Mouse (Mus musculus): ENCODE data around the gene Naa35. TPM values are rescaled to one million over a fixed set of nuclear protein-coding genes. Genes with fewer than 3 reads are reported as not detected.

The Naa35 gene
- 100 to 1,000 TPM in 3 of 4 experiments, 10 to 100 TPM in 1; 99.8 to 121 (median 105) TPM for total RNA-seq (2022)

DNA sequence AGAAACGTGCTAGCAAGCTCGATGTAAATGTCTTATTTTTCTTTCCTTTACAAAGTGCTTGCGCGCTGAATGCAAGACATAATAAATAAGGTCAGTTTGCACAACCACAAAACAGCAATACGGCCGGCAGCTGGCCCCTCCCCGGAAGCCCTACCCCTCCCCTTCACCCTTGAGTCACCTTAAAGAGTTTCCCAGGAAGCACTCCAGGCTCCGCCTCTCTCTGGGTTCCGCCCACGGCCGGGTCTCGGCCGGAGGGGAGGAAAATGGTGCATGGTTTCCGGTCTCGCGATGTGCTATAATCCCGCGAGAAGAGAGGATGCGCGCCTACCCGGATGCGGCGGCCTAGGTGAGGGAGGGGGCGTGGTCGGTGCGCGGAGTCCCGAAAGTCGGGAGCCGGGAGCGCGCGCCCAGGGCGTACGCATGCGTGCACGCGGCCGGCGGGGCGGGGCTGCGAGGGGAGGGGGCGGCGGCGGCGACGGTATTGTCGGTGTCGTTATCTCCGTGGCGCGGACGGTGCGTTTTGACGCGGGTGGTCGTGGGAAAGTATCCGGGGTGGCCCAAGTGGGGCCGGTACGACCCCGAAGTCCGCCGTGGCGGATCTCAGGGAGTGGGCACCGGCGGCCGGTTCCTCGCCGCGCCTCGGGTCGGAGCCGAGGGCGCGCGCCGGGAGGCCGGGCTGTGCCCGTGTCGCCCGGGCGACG lies at the start of gene Naa35, which contains the start of gene Agtpbp1:
Naa35 (plus strand) TSS at position 313 of the 701 bp plus-strand sequence.
Agtpbp1 (minus strand) TSS at position 281 of the 701 bp plus-strand sequence.
- DNase-seq (ENCODE audit: low spot score in 2 of 2): peak; percentile 98 to 99

DNA sequence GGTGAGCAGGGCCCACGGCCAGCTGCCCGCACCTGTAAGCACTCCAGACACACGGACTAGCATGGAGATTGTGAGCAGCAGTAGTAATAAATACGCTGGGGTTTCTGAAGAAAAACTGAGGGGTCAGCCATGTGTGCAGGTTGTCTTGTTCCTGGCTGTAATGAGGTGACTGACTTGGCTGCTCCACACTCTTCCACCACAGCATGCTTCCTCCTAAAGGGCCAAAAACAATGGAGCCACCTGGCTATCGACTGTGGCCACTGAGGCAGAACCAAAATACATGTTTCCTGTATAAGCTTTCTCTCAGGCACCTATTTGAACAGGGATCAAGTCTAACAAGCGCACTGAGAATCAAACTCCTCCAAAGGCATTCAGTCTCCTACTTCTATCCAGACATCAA lies 49.3 kb upstream of the Naa35 start:
- DNase-seq (ENCODE audit: low spot score in 2 of 2): no peak

DNA sequence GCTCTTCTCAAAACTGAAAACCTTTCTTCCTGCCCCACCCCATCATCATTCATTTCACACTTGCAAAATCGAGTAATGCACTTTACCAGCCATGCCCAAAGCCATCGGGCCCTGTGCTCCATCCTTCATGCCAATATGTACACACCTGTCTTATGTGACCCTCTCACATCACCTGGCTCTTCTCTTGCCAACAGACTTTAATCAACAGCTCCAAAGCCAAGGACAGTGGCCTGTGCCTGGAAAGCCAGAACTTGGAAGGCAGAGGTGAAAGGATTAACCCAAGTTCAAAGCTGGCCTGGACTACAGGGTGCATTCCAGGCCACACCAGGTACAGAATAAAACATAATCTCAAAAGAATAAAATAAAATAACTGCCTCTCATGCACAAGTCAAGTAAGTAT lies 48.4 kb upstream of the Naa35 start:
- DNase-seq (ENCODE audit: low spot score in 2 of 2): no peak

DNA sequence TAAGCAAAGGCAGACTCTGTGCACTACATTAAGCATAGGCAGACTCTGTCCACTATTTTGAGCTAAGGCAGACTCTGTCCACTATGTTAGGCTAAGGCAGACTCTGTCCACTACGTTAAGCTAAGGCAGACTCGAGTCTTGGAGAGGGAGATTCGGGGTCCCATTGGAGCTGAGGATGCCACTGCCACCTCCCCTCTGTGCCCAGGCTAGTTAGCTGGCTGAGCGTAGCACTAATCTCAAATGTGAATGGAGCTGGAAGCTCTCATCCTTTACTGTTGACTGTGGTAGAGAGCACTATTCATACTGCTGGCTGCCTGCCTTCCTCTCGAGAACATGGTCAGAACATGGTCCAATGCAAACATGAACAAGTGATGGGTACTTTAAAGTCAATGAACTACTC lies 46.4 kb upstream of the Naa35 start:
- no peak for DNase-seq (ENCODE audit: low spot score in 2 of 2)

DNA sequence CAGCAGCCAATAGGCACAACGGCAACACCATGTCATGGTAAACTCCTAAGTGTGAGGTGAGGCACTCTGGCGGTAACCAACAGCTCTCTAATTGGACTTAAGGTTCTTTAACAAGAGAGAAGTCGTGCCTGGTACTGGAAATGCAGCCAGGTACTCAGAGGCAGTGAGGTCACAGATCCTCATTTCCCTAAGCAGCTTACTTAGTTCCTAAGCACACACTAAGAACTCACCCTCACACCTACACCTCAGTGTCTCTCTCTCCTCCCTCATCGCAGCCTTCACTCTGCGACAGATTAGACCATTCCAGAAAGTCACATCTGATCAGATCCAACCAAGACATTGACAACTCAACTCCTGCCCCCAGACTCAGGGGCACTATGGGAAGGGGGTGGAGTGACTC lies 45.0 kb upstream of the Naa35 start:
- DNase-seq (ENCODE audit: low spot score in 2 of 2): no peak

DNA sequence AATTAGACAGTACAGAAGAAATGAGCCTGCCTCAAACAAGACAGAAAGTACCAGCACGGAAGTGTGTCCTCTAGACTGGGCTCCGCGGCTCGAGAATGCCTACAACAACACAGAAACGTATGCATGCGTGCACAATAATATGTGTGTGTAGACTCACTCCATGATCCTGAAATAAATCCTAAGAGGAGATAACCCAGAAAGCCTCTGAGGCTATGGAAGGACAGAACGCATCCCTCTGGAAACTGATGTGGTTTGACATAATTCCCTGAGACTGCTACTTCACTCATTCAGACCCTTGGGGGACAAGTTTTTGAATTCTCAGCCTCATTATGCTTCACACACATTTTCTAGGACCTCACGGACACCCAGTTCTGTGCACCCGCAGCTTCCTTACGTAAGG lies 42.6 kb upstream of the Naa35 start:
- DNase-seq (ENCODE audit: low spot score in 2 of 2): no peak

DNA sequence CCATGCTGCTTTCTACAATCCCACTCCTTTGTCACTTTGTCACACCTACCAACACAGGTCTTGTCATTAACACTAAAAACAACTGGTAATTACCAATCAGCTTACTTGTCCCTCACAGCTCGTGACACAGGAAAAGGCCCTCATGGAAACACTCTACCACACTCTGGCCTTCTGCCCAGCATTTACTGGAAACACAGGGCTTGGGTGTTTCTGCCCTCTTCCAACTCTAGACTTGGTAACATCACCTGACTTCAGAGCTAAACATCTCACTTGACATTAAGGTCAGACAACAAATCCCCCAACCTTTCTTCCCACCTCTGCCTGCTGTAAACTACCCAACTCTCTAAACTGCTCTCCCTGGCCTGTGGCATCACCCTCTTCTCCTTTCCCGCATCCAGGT lies 38.0 kb upstream of the Naa35 start:
- DNase-seq (ENCODE audit: low spot score in 2 of 2): no peak

DNA sequence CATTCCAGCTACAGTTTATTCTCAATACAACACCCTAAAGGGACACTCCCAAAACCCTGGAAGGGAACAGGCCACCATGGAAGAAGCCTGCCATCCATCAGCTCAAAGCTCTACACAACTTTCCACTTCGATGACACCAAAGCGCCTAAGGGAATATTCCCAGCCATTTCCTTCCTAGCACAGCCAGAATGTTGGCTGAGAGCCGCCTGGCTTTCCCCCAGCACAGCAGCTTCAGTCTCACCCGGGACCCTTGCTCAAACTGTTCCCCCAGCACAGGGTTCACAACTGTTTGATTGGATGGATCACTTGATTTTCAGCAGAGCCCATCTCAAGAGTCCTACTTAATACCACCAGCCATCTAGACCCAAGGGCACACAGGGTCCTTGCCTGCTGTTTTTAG lies 37.3 kb upstream of the Naa35 start:
- no peak for DNase-seq (ENCODE audit: low spot score in 2 of 2)

DNA sequence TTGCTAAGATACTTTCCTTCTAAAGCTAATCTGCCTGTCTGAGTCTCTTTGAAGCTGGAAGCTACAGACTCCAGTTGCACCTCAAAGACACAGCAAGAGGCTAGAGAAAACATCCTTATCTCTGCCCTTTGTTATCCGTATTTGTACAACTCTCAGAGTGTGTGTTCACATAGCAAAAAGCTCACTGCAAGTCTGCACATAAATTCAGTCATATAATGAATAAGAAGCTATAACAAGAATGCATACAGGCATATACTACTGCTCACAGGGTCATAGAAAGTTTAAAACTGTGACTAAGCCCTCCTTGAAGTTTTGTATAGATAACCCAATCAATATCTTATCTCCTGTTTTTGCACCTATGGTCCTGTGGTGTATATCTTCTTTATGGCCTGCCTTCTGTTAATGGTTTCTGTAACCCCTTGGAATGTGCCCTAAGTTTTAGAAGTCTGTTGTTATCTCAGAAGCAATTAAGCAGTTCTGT lies 35.7 kb upstream of the Naa35 start:
- no peak for DNase-seq (ENCODE audit: low spot score in 2 of 2)

DNA sequence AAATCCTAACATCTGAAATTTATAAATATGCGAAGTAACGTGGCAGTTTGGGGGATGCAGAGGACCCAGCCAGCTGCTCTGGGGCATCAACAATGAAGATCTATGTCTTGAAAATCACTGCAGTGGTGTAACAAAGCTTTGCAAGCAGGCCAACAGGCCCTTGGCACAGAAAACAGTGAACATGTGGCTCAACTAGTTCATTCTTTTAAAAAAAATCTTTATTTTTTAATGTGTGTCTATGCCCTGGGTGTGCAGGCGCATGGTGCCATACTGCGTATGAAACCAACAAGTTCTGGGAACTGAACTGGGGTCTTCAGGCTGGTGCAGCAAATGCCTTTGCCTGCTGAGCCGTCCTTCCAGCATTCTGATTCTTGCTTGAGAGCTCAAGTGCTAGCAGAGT lies 32.8 kb upstream of the Naa35 start:
- DNase-seq (ENCODE audit: low spot score in 2 of 2): no peak

DNA sequence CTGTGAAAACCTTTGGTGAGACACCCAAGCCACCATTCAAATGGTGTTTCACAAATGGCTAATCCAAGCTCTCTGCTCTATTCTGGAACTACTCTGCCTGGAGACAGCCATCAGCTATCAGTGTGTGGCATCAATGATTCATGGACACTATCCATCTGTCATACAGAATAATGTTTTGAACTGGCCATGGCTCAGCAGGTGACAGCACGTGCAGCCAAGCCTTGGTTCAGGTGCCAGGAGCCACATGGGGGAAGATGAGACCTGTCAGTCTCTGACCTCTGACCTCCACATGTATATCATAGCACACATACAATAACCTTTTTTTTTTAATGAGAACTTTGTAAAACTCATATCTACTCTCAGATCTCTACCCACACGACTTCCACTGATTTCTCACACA lies 32.3 kb upstream of the Naa35 start:
- no peak for DNase-seq (ENCODE audit: low spot score in 2 of 2)

DNA sequence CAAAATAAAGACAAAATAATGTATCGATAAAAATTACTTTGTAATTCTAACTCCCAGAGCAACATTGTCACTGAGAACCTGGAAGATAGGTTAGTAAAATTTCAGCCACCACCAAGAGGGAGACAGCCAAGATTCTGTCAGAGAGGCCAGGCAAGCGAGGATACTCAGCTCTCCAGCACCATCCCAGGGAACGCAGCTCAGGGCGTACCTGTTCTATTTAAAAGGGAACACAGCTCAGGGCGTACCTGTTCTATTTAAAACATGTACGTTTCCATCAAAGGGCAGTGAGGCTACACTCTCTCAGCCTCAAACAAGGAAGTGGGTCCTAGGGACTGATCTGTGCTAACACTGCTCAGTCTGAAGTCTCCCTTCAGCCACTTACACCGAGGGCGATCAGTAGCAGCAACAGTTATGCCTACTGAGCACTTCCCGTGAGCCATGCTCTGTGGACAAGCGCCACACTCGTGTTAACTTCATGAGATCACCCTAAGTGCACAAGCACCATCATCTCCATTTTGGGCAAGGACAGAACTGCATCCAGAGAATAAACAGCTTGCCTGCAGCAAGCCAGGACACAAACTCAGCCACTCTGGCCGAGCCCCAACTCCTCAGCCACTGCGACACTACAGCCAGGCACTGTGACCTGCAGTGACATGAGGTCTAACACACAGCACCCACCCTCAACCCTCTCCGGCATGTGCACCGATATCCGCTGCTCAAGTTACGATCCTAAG lies 30.1 kb upstream of the Naa35 start:
- DNase-seq (ENCODE audit: low spot score in 2 of 2): no peak

DNA sequence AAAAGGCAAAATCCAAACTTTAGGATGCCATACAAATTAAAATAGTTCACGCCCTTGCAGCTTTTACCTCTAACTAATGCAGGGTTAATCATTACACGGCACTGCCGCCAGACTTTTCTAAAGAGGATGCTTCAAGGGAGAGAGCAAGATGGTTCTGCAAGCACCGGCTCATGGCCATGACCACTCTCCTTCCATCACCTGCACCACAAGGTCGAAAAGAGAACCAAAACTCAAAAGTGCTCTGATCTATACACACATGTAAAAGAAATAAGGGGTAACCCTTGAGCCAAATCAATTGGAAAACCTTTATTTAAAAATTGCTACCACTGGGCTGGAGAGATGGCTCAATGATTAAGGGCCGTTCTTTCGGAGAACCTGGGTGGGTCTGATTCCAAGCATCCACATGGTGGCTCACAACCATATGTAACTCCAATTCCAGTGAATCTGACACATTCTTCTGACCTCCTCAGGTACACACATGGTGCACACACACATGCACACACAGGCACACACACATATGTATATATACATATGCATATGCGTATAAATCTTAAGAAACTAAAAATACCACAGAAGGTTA lies 29.4 kb upstream of the Naa35 start:
- no peak for DNase-seq (ENCODE audit: low spot score in 2 of 2)

DNA sequence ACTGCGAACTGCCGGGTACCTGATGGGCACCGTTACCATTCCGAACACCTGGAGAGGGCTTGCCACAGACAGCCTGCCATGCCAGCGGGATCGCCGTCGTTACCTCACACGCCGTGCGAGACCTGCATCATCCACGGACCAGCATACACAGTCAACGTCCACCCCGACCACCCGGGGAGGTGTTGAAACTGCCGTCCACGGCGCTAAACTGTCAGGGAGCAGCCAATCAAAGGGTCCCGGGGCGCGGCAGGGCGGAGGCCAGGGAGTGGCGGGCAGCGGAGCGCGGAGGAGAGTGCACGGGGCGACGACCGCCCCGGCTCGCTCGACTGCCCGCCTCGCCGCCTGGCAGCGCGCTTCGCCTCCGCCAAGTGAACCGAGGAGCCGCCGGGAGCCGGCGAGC lies 28.4 kb upstream of the Naa35 start:
- peak; percentile 34 to 38 for DNase-seq (ENCODE audit: low spot score in 2 of 2)

DNA sequence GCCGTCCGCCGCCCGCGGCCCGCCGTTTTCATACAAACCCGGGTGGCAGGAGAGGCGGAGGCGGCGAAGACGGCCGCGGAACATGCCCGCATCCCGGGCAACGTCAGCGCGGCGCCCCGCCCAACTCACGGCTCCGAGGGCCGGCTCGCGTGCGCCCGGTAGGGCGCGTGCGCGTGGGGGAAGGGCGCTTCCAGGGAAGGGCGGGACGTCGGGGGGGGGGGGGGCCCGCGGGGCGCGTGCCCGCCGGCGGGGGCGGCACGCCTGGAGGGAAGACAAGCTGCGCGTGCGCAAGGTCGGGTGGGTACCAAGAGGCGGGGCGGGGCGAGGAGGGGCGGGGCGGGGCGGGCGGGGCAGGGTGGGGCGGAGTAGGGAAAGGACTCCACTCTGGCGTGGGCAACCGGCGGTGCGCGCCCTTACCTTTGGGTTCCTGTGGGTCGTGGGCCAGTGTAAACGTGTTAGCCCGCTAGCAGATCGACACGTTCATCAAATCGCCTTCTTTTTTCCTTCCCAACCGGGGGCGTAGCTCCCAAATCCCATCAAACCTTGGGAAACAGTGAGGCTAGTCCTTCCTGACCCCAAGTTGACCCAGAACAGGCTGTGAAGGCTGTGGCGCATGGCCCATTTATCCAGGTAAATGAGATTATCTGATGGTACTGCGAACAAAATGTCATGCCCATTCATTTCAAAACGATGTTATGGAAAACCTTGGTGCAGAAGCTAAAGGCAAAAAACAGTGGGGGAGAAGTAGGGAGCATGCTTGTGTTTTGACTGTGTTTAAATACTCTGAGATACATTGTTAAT lies 27.7 kb upstream of the Naa35 start:
- peak; percentile 71 to 83 for DNase-seq (ENCODE audit: low spot score in 2 of 2)

DNA sequence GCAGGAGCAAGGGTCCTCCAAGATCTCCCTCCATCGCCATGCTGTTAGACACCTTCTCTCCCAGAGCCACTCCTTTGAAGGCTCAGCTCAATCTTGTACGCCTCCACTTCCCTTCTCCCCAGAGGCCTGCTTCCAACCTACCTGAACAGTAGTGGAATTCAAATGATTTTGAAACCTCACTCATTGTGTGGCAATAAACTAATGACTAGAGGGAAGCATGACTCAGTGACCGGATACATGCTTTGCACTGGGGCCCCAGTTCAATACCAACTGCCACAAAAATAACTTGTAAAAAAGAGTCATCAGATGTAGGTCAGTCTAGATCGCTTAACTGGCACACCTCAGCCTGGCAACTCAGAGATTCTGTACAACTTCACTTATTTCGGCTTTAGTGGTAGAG lies 26.3 kb upstream of the Naa35 start:
- no peak for DNase-seq (ENCODE audit: low spot score in 2 of 2)

DNA sequence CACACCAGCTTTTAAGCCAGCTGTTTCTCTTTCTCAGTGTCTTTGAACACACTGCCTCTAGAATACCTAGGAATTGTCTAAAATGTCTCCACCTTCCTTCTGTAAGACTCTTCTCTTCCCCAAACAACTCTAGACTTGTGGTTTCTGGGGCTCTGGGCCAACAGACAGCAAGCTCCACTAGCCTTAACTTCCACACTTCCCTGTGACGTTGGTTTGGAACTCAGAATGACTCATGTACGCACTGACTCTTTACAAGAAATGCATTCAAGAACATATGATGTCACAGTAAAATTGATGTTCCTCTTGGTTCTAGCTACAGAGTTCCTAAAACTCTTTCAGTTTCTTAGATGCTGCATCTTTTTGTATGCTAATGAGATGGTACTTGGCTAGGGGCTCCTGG lies 22.6 kb upstream of the Naa35 start:
- DNase-seq (ENCODE audit: low spot score in 2 of 2): no peak

DNA sequence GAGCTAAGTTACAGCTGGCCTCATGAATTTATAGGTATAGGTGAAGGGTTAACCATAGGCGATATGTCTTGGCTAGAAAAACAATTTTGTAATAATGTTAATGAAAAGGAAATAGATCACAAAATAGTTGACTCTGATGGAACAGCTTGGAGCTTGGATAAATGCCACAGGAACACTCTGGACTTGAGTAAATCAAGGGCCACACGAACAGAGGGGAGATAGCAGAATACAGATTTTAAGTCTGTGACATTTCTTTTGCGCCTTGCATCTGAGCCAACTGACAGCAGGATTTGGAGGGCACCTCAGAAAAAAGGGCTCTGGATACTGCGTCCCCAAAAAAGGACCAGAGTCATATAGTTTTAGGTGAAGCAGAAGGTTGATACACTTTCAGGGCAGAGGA lies 20.6 kb upstream of the Naa35 start:
- no peak for DNase-seq (ENCODE audit: low spot score in 2 of 2)

DNA sequence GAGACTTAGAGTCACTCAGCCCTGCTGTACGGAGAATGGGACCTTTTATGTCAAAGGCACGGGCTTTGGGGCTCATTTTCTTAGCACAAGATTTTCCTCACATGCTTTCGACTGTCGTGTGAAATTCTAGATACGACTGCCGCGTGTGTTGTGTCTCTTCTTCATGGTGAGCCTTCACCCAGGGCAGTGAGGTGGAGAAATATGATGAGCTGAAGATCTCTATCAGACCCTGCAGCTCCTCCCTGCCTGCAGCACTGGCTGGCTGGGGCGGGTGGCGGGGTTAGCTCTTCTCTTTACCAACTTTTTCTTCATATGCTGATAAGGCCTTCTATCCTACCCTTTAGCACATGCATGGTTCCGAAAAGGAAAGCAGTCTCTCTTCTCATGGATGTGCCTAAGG lies 20.1 kb upstream of the Naa35 start:
- no peak for DNase-seq (ENCODE audit: low spot score in 2 of 2)

DNA sequence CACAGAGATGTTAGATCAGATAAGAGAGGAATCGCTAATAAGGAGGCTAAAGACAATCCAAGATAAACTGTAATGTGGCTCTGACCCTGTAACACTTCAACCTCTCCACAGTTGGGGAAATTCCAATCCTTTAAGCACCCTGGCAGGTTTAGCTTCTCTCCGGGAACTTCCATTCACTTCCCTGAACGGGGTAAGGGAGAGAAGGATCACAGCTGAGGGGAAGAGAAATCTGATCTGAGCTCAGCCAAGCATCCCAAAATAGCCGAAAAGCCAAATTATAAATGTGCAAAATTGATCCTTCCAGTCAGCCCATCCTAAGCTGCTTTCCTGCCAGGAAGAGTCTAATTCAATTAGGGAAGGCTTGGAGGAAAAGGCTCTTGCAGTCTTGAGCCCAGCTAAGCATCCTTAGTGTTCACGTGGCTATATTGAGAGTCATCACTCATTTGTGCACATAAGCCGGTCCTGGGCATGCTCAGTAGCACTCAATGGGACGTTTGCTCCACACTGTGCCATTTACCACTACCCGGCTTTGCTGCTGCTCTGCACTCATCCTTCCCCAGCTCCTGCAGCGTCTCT lies 19.0 kb upstream of the Naa35 start:
- no peak for DNase-seq (ENCODE audit: low spot score in 2 of 2)

DNA sequence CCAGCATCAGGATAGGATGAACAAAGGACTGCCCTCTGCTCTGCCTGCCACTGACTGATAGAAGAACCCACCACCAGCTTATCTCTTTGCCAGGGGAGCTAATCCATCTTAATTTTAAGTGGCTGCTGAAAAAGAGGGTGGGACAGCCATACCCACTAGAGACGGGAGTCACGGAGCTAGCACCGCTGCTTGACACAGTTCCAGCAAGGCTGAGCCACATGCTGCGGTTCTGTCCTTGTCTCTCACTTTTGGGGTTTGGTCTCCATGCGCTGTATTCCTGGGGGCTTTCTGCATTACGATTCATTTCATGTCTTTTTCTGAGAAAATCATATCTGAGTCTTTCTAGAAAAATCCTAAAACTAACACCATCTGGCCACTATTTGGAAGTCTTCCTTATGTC lies 14.0 kb upstream of the Naa35 start:
- DNase-seq (ENCODE audit: low spot score in 2 of 2): no peak
